Mouse (Mus musculus) erythroblast, embryonic 14.5 days (primary cell): ENCODE measurements around the gene Olfr506.

Experiments
- GATA1 ChIP-seq: IDR thresholded peaks from 2 replicates; pipeline ENCODE4 v1.6.1; 2012; ENCODE audit warnings: low read length, inconsistent platforms, mixed read lengths
- TAL1 ChIP-seq: IDR thresholded peaks from 3 replicates; pipeline ENCODE4 v1.6.1; 2012; ENCODE audit warnings: low read length, inconsistent platforms, mixed read lengths

GRCm38 (mm10) chr7:108589797-108590196 is 20.8 kb upstream of the Olfr506 start:
- TF ChIP-seq GATA1: no peak
- TF ChIP-seq TAL1: no peak
